Mouse (Mus musculus): ENCODE data around the gene Slbp. TPM values are rescaled to one million over a fixed set of nuclear protein-coding genes. Genes with fewer than 3 reads are reported as not detected.
A peak's percentile ranks its signal among the peaks of the same experiment; 100 is the strongest.

Gene Slbp
- polyA plus RNA-seq, 1 experiment from 2014 or later = 146 TPM

DNA sequence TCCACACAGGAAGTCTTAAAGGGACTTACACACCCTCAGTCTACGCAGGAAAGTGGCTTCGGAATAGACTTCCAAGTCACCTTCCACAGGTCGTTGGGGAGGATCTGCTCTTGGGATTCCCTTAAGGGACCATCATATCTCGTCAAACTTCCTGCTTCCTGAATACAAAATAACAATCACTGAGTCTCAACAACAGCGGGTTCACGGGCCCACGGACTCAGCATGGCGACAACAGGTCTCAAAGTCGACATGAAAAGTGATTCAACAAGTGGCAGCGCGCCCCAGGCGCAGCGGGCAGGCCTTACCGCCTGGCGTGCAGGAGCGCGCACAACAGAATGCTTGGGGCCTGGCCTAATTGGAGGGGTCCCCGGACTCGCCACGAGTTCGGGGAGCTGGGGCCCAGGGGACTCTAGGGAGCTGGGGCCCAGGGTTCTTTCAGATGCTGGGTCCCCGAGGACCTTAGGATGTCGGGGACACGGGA, 23.5 kb downstream of the Slbp start:
- WGBS = 0% methylated on average over 24 of the region's 24 CpGs
- H3K9ac ChIP-seq (ENCODE audit: low read depth, low read length) = peak overlapping the region; percentile 83
- H3K4me2 ChIP-seq (ENCODE audit: low read length) = peak overlapping the region; percentile 68
- no peak for TF ChIP-seq CTCF (IDR thresholded peaks at IDR 0.05; ENCODE audit: low read depth)
- H3K36me3 ChIP-seq (ENCODE audit: insufficient read depth, low read length) = no peaks in the 10 kb centered on the region
- peaks cover 7% of the 10 kb centered on the region; the same call in 1 of the 2 replicates for H3K4me1 ChIP-seq (replicated peaks; ENCODE audit: insufficient read depth, low read length)
- H3K27me3 ChIP-seq (ENCODE audit: insufficient read depth, low read length) = no peaks in the 10 kb centered on the region
- DNase-seq (ENCODE audit: low spot score) (peak; percentile 49), ATAC-seq (replicated peaks; ENCODE audit: low FRiP score, low read depth) (no peak; the same call in 1 of the 2 replicates)
- no peaks in the 10 kb centered on the region for H3K9me3 ChIP-seq (replicated peaks; ENCODE audit: low read length)
- peak overlapping the region; percentile 93 for H3K27ac ChIP-seq
- H3K4me3 ChIP-seq (replicated peaks; ENCODE audit: low read depth, low read length) = peak overlapping the region; percentile 86

DNA sequence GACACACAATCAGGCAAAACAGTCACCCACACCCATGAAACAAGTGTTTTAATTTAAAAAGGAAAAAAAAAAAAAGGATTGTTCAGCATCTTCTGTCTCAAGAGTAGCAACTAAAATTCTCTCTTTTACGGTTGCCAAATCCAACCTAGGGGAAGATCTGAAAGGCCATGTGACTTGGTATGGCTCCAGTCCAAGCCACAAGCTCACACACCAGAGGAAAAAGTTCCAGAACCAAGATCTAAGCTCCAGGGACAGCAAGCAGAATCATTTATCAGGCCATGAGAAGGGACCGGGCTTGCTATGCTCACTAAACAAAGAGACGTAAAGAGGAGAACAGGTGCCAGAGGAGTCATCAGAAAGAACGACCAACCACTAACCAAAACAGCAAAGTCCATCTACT, 24.4 kb downstream of the Slbp start:
- Histone ChIP-seq H3K4me1 (replicated peaks; ENCODE audit: insufficient read depth, low read length) (peaks cover 7% of the 10 kb centered on the region; the same call in 1 of the 2 replicates), H3K4me3 (replicated peaks; ENCODE audit: low read depth, low read length) (peak overlapping the region; percentile 86), H3K9ac (ENCODE audit: low read depth, low read length) (no peak overlapping the region), H3K4me2 (ENCODE audit: low read length) (peak overlapping the region; percentile 68), H3K9me3 (replicated peaks; ENCODE audit: low read length) (no peaks in the 10 kb centered on the region), H3K36me3 (ENCODE audit: insufficient read depth, low read length) (no peaks in the 10 kb centered on the region), H3K27me3 (ENCODE audit: insufficient read depth, low read length) (no peaks in the 10 kb centered on the region), H3K27ac (no peak overlapping the region)
- DNase-seq (ENCODE audit: low spot score) = peak; percentile 25
- no peak for TF ChIP-seq CTCF (IDR thresholded peaks at IDR 0.05; ENCODE audit: low read depth)
- WGBS = 17% methylated on average over 4 of the region's 4 CpGs
- no peak for ATAC-seq (replicated peaks; ENCODE audit: low FRiP score, low read depth)

GRCm38 (mm10) chr5:33623766-33624165, 28.6 kb downstream of the Slbp start:
- no peak overlapping the region for H3K4me2 ChIP-seq (ENCODE audit: low read length)
- H3K4me1 ChIP-seq (replicated peaks; ENCODE audit: insufficient read depth, low read length) = peaks cover 7% of the 10 kb centered on the region; the same call in 1 of the 2 replicates
- H3K27ac ChIP-seq = no peak overlapping the region
- TF ChIP-seq CTCF (IDR thresholded peaks at IDR 0.05; ENCODE audit: low read depth) = no peak
- H3K9ac ChIP-seq (ENCODE audit: low read depth, low read length) = no peak overlapping the region
- no peaks in the 10 kb centered on the region for H3K9me3 ChIP-seq (replicated peaks; ENCODE audit: low read length)
- no peak overlapping the region for H3K4me3 ChIP-seq (replicated peaks; ENCODE audit: low read depth, low read length)
- no peaks in the 10 kb centered on the region for H3K27me3 ChIP-seq (ENCODE audit: insufficient read depth, low read length)
- ATAC-seq (replicated peaks; ENCODE audit: low FRiP score, low read depth) (no peak), DNase-seq (ENCODE audit: low spot score) (no peak)
- 0 out of 2 replicates have a peak, but pooled peaks cover 6% of the 10 kb centered on the region for H3K36me3 ChIP-seq (ENCODE audit: insufficient read depth, low read length)
- WGBS = 80% methylated on average over 3 of the region's 3 CpGs

DNA sequence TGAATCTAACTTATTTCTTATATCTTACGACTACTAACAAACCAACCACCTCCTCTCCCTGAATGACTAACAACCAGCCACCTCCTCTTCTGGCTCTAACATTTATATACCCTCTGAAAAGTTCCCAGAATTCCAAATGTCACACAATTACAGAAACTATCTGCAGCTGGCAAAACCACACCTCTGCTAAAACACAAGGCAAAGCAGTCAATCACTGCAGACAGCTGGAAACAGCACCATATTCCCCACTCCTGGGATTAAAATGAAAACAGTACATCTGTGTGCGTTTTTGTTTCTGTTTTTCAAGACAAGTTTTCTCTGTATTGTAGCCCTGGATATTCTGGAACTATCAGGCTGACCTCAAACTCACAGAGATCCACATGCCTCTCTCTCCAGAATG, 29.7 kb downstream of the Slbp start:
- Histone ChIP-seq H3K9ac (ENCODE audit: low read depth, low read length) (no peak overlapping the region), H3K4me1 (replicated peaks; ENCODE audit: insufficient read depth, low read length) (peaks cover under 1% of the 10 kb centered on the region; the same call in 1 of the 2 replicates), H3K4me2 (ENCODE audit: low read length) (no peak overlapping the region), H3K4me3 (replicated peaks; ENCODE audit: low read depth, low read length) (no peak overlapping the region), H3K9me3 (replicated peaks; ENCODE audit: low read length) (no peaks in the 10 kb centered on the region), H3K36me3 (ENCODE audit: insufficient read depth, low read length) (0 out of 2 replicates have a peak, but pooled peaks cover 6% of the 10 kb centered on the region), H3K27ac (no peak overlapping the region), H3K27me3 (ENCODE audit: insufficient read depth, low read length) (no peaks in the 10 kb centered on the region)
- ATAC-seq (replicated peaks; ENCODE audit: low FRiP score, low read depth) (no peak), DNase-seq (ENCODE audit: low spot score) (no peak)
- 71% methylated on average over 2 of the region's 2 CpGs for WGBS
- TF ChIP-seq CTCF (IDR thresholded peaks at IDR 0.05; ENCODE audit: low read depth) = no peak

- Histone ChIP-seq H3K27me3 (ENCODE audit: insufficient read depth, low read length) (no peaks in the 10 kb centered on the region), H3K4me2 (ENCODE audit: low read length) (no peak overlapping the region), H3K36me3 (ENCODE audit: insufficient read depth, low read length) (peaks cover 11% of the 10 kb centered on the region), H3K9me3 (replicated peaks; ENCODE audit: low read length) (no peaks in the 10 kb centered on the region), H3K9ac (ENCODE audit: low read depth, low read length) (no peak overlapping the region), H3K4me3 (replicated peaks; ENCODE audit: low read depth, low read length) (no peak overlapping the region), H3K27ac (no peak overlapping the region), H3K4me1 (replicated peaks; ENCODE audit: insufficient read depth, low read length) (no peaks in the 10 kb centered on the region)
- 78% methylated on average over 6 of the region's 6 CpGs for WGBS
- TF ChIP-seq CTCF (IDR thresholded peaks at IDR 0.05; ENCODE audit: low read depth) = no peak
- DNase-seq (ENCODE audit: low spot score) (no peak), ATAC-seq (replicated peaks; ENCODE audit: low FRiP score, low read depth) (no peak)
Observed at GRCm38 (mm10) chr5:33614391-33614790, 38.0 kb downstream of the Slbp start.

DNA sequence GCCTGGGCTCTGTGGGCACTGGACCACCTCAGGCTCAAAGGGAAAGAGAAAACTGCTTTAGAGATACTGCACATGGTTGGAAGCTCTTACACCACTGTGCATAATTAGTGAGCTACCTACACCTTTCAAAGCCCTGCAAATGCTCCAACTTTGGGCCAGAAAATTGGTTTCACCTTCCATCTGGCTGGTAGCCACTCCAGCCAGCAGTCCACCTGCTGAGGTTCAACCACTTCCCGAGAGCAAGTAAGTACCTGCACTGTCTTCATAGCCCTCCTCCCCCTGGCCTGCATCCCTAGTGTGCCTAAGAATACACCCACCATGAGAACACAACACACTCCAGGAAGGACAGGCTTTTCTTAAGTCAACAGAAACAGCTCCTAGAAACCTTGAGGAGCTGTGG, 40.6 kb downstream of the Slbp start:
- Histone ChIP-seq H3K9ac (ENCODE audit: low read depth, low read length) (no peak overlapping the region), H3K36me3 (ENCODE audit: insufficient read depth, low read length) (peaks cover 27% of the 10 kb centered on the region), H3K4me1 (replicated peaks; ENCODE audit: insufficient read depth, low read length) (no peaks in the 10 kb centered on the region), H3K4me2 (ENCODE audit: low read length) (no peak overlapping the region), H3K27ac (no peak overlapping the region), H3K9me3 (replicated peaks; ENCODE audit: low read length) (no peaks in the 10 kb centered on the region), H3K27me3 (ENCODE audit: insufficient read depth, low read length) (no peaks in the 10 kb centered on the region), H3K4me3 (replicated peaks; ENCODE audit: low read depth, low read length) (no peak overlapping the region)
- DNase-seq (ENCODE audit: low spot score) = no peak
- ATAC-seq (replicated peaks; ENCODE audit: low FRiP score, low read depth) = no peak
- 97% methylated on average over 1 of the region's 1 CpGs for WGBS
- no peak for TF ChIP-seq CTCF (IDR thresholded peaks at IDR 0.05; ENCODE audit: low read depth)

DNA sequence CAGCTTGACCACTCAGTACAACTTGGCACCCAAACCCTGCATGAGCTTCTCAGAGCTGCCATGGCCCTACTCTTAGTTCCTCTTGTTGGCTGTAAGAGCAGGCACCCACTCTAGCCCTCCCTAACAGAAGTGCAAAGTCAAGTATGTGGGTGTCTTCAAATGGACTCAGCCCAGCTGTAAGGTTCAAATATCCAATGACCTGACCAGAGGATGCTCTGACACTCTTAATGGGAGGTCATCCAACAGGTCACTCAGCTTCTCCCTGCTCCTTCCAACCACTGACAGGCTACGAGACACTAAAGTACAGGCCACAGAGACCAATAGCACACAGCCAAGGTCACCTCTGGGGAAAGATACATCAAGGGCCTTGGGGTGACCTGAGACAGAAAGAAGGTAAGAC, 43.1 kb downstream of the Slbp start:
- WGBS = 72% methylated on average over 1 of the region's 1 CpGs
- H3K4me2 ChIP-seq (ENCODE audit: low read length) = no peak overlapping the region
- no peak for DNase-seq (ENCODE audit: low spot score)
- no peak overlapping the region for H3K27ac ChIP-seq
- TF ChIP-seq CTCF (IDR thresholded peaks at IDR 0.05; ENCODE audit: low read depth) = no peak
- ATAC-seq (replicated peaks; ENCODE audit: low FRiP score, low read depth) = no peak
- H3K36me3 ChIP-seq (ENCODE audit: insufficient read depth, low read length) = peaks cover 32% of the 10 kb centered on the region
- H3K9me3 ChIP-seq (replicated peaks; ENCODE audit: low read length) = no peaks in the 10 kb centered on the region
- no peak overlapping the region for H3K9ac ChIP-seq (ENCODE audit: low read depth, low read length)
- H3K4me3 ChIP-seq (replicated peaks; ENCODE audit: low read depth, low read length) = no peak overlapping the region
- H3K4me1 ChIP-seq (replicated peaks; ENCODE audit: insufficient read depth, low read length) = no peaks in the 10 kb centered on the region
- no peaks in the 10 kb centered on the region for H3K27me3 ChIP-seq (ENCODE audit: insufficient read depth, low read length)
